Comparison of ENCODE assay signal across 9 mouse cellular contexts in the genomic region with DNA sequence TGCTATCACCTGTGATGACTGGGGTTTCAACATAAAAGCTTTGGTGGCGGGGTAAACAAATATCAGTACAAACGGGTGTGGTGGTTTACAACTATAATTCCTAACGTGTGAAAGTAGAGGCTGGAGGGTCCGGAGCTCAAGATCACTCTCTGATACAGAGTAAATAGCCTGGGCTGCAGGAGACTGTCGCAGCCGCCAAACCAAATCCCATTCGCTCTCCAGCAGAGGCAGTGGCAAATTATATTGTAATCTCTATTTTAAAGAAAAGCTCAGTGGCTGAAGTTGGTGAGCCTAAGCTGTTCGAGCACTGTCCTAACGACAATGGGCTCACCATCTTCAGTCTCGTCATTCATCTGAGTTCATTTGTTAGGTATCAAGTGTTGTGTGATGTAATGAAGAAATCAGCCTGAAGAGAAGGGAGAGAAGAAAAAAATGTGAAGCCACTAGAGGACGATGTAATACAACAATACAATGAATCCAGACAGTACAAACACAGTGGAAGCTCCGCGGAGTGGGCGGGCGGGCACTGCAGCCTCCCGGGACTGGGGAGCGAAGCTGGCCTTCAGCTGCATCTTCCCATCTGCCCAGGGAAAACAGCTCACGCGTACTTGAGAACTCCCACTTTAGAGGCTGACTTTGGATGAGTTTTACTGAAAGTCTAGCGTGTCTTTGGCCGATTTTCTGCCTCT. TPM values are rescaled to one million over a fixed set of nuclear protein-coding genes. Genes with fewer than 3 reads are reported as not detected.
DNase-seq lines count a peak whose midpoint lies in the region; ATAC-seq and TF ChIP-seq lines count a peak whose summit lies in the region.
"Had no signal": no experiment of that assay in that cellular context is flagged by ENCODE, and none has a peak within 500 bp of the region (broad histone marks: within the 10 kb centered on the region; RNA-seq: fewer than 3 reads in every experiment).

No protein-coding gene starts in this region.

- no peaks in the 10 kb centered on the region for H3K27me3 ChIP-seq in heart, adult 2 months (ENCODE audit: control insufficient read depth, insufficient read depth, low read length)
- no peaks in the 10 kb centered on the region for H3K27me3 ChIP-seq in forebrain, postnatal 0 days (ENCODE audit: insufficient read depth, low read length)
- H3K27me3 ChIP-seq in intestine, embryonic 14.5 days (replicated peaks; ENCODE audit: control insufficient read depth, insufficient read depth, low read length) = no peaks in the 10 kb centered on the region

- ATAC-seq in forebrain, postnatal 0 days = peak; percentile 93
- no peak for ATAC-seq in intestine, embryonic 14.5 days (replicated peaks; ENCODE audit: low FRiP score, low TSS enrichment, low read depth)

- H3K9ac ChIP-seq in heart, adult 2 months (ENCODE audit: low read depth, low read length) = no peak overlapping the region
- no peak overlapping the region for H3K9ac ChIP-seq in forebrain, postnatal 0 days
- no peak overlapping the region for H3K9ac ChIP-seq in intestine, embryonic 14.5 days (ENCODE audit: low read length)

- TF ChIP-seq POLR2A in heart, adult 2 months (IDR thresholded peaks at IDR 0.05; ENCODE audit: insufficient read depth, low read depth, low read length) = no peak

- no peak for TF ChIP-seq EP300 in heart, adult 2 months (IDR thresholded peaks at IDR 0.05; ENCODE audit: insufficient read depth, low read depth, low read length)

- peak; percentile 34 for TF ChIP-seq CTCF in heart, adult 2 months (IDR thresholded peaks at IDR 0.05)
- TF ChIP-seq CTCF in forebrain, postnatal 0 days (IDR thresholded peaks at IDR 0.05; ENCODE audit: low read depth) = peak; percentile 83

- peak overlapping the region; percentile 35 for H3K4me2 ChIP-seq in forebrain, postnatal 0 days (ENCODE audit: low read depth)
- 0 out of 2 replicates have a peak overlapping the region, but pooled peaks have one; percentile 24 for H3K4me2 ChIP-seq in intestine, embryonic 14.5 days (ENCODE audit: low read length)

- WGBS in heart, adult 2 months = 54% methylated on average over 21 of the region's 21 CpGs
- 35% methylated on average over 21 of the region's 21 CpGs for WGBS in forebrain, postnatal 0 days
- 41% methylated on average over 21 of the region's 21 CpGs for WGBS in intestine, embryonic 14.5 days

- peaks cover 5% of the 10 kb centered on the region for H3K4me1 ChIP-seq in heart, adult 2 months (ENCODE audit: control insufficient read depth, insufficient read depth, low read length)
- H3K4me1 ChIP-seq in forebrain, postnatal 0 days (ENCODE audit: insufficient read depth) = no peaks in the 10 kb centered on the region
- H3K4me1 ChIP-seq in intestine, embryonic 14.5 days (replicated peaks; ENCODE audit: control insufficient read depth, insufficient read depth, low read length) = no peaks in the 10 kb centered on the region

- intact Hi-C loops in heart, adult 2 months (cut with DNase I) = no loop called here
- intact Hi-C loops in heart, postnatal 25 days (cut with DNase I) = no loop called here
- intact Hi-C loops in left cerebral cortex, postnatal 14 days (cut with DNase I) = loop anchor here (5.0 kb wide), 2 partner anchors 850 to 870 kb away; no protein-coding TSS in a partner anchor

- H3K79me2 ChIP-seq in heart, adult 2 months (replicated peaks; ENCODE audit: control insufficient read depth, insufficient read depth, low read length) = no peaks in the 10 kb centered on the region

- H3K9me3 ChIP-seq in forebrain, postnatal 0 days (ENCODE audit: low read length) = no peaks in the 10 kb centered on the region
- H3K9me3 ChIP-seq in intestine, embryonic 14.5 days (ENCODE audit: control insufficient read depth, low read length) = no peaks in the 10 kb centered on the region

- no peak for DNase-seq in heart, adult 2 months
- no peak for DNase-seq in heart, postnatal 25 days (ENCODE audit: low spot score)
- DNase-seq in adrenal gland, postnatal 10 days = peak; percentile 58
- peak; percentile 68 for DNase-seq in forebrain, postnatal 0 days
- DNase-seq in intestine, embryonic 14.5 days (ENCODE audit: low spot score) = no peak
- peak; percentile 64 to 86 for DNase-seq in left cerebral cortex, postnatal 14 days (ENCODE audit: low spot score in 2 of 2)
- peak; percentile 61 for DNase-seq in right cerebral cortex, postnatal 14 days
- DNase-seq in spleen, postnatal 36 days (ENCODE audit: low spot score in 2 of 2) = no peak

- no peak overlapping the region for H3K4me3 ChIP-seq in heart, adult 2 months
- peak overlapping the region; percentile 14 for H3K4me3 ChIP-seq in forebrain, postnatal 0 days (ENCODE audit: low read depth, low read length)
- H3K4me3 ChIP-seq in intestine, embryonic 14.5 days (ENCODE audit: low read depth, low read length) = no peak overlapping the region

- H3K27ac ChIP-seq in heart, adult 2 months = no peak overlapping the region
- no peak overlapping the region for H3K27ac ChIP-seq in forebrain, postnatal 0 days (ENCODE audit: low read depth, low read length)
- H3K27ac ChIP-seq in intestine, embryonic 14.5 days (ENCODE audit: low read depth) = no peak overlapping the region

- H3K36me3 ChIP-seq in heart, adult 2 months (ENCODE audit: control insufficient read depth, insufficient read depth, low read length) = no peaks in the 10 kb centered on the region
- no peaks in the 10 kb centered on the region for H3K36me3 ChIP-seq in forebrain, postnatal 0 days (ENCODE audit: insufficient read depth)
- H3K36me3 ChIP-seq in intestine, embryonic 14.5 days (ENCODE audit: control insufficient read depth, insufficient read depth, low read length) = no peaks in the 10 kb centered on the region
- H3K36me3 ChIP-seq: G1E had no signal

RNA-seq across cellular contexts. Expression of gene Slc30a5, which starts 13.8 kb away (rescaled TPM):
- total RNA-seq in heart, adult 2 months (2021) = 10 to 100 TPM; 21.0 to 21.2 TPM
- polyA plus RNA-seq in heart, adult 2 months (2012; rRNA removed) = 13.4 and 25.0 TPM in 2 replicates
- total RNA-seq in heart, postnatal 25 days (2021) = 10 to 100 TPM; 20.5 to 23.8 TPM
- 10 to 100 TPM; 47.4 to 47.5 TPM for total RNA-seq in adrenal gland, postnatal 10 days (2021)
- 44.8 and 59.7 TPM in 2 replicates for total RNA-seq in forebrain, postnatal 0 days (2014; rRNA removed)
- polyA plus RNA-seq in forebrain, postnatal 0 days (2015; fragmentation: Nextera tagmentation; extraction: Ambion mirVana) = 16.9 and 23.0 TPM in 2 replicates
- polyA plus RNA-seq in intestine, embryonic 14.5 days (2014; fragmentation: Nextera tagmentation; extraction: Ambion mirVana) = 62.8 and 65.4 TPM in 2 replicates
- total RNA-seq in left cerebral cortex, postnatal 14 days (2021) = 10 to 100 TPM; 41.9 to 43.7 TPM

Comparison
In these comparisons a context has a peak if more than half of its experiments do, and no peak if none do; other contexts are left out.
1. DNase-seq: peak in adrenal gland, postnatal 10 days (single experiment), forebrain, postnatal 0 days (single experiment), left cerebral cortex, postnatal 14 days (2 of 2) and right cerebral cortex, postnatal 14 days (single experiment); none in heart, adult 2 months (0 of 2), heart, postnatal 25 days (single experiment), intestine, embryonic 14.5 days (single experiment) and spleen, postnatal 36 days (0 of 2).